Mouse (Mus musculus) G1E-ER4 (cell line): ENCODE results near the gene Prmt3. TPM values are rescaled to one million over a fixed set of nuclear protein-coding genes. Genes with fewer than 3 reads are reported as not detected.

Experiments used
- GATA1 ChIP-seq: IDR thresholded peaks from one replicate; pipeline ENCODE4 v1.8.0; 2012; ENCODE audit warnings: low read length, inconsistent platforms
- polyA plus RNA-seq: library from polyadenylated mRNA; stranded (reverse); fragments of >175 nt; gene quantifications from 2 replicates; pipeline ENCODE4 v1.2.3, GENCODE M21; 2012

The Prmt3 gene
- polyA plus RNA-seq, 1 experiment = 252 TPM

- TF ChIP-seq GATA1 = no peak
Measured at GRCm38 (mm10) chr7:49869656-49870055, 91.5 kb downstream of the Prmt3 start.

DNA sequence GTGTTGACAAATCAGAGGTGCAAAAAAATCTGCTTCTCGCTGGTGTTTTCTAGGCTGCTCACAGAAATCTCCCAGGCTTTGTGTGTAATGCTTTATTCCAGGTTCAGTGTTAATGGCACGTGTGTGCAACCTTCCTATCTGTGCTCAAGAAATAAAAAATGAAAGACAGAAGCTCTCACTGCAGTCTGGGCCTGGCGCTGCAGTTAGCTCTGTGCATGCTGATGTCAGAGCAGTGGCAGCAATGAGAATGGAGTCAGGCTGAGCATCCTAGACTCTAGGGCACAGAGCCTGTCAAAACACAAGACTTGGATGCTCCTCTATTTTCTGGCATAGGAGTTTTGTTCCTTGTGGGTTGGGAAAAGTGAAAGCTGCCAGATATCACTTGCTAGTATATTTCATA is 92.1 kb downstream of the Prmt3 start:
- TF ChIP-seq GATA1 = no peak

- TF ChIP-seq GATA1 = no peak
Measured at GRCm38 (mm10) chr7:49877307-49877706, 99.2 kb downstream of the Prmt3 start.

GRCm38 (mm10) chr7:49879051-49879450 is 100.9 kb downstream of the Prmt3 start:
- TF ChIP-seq GATA1 = no peak

DNA sequence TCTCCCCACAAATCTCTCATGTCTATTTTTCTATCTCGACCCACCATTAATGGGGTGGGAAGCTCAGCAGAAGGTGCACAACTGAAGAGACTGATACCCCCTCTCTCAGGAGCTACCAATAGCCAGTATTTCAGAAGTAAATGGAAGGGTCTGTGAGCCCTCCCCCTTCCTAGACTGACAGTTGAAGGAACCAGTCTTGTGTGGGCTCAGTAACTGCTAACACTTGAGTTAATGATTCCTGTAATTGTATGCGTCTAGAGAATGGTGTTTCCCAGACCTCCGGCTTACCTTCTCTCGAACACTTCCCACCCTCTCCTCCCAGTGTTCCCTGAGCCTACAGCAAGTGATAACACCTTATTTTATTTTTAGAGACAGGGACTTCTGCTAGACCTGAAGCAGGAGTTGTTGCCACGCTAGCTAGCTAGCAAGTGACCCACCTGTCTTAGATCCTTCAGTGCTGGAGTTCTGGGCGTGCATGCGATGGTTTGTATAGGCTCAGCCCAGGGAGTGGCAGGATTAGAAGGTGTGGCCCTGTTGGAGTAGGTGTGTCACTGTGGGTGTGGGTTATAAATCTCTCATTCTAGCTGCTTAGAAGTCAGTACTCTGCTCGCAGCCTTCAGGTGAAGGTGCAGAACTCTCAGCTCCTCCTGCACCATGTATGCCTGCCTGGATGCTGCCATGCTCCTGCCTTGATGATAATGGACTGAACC is 102.0 kb downstream of the Prmt3 start:
- TF ChIP-seq GATA1 = no peak

DNA sequence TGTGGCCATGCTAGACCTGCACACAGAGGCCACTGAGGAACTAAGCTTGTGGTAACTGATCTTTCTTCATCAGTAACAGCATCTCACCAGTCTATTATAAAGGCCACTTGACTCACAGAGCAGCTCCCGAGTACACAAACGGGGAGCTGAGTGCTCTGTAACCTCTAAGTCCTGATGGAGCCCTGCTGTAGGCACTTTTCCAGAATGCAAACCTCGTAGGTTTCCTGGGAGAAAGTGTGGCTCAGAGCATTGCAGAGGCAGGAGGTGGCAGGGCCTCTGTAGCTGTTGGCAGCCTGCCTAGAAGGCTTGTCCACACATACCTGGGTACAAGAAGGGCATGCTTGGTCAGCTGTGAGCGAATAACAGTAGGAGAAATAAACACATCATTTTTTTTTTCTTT is 104.1 kb downstream of the Prmt3 start:
- TF ChIP-seq GATA1 = no peak

- TF ChIP-seq GATA1 = no peak
Measured at GRCm38 (mm10) chr7:49882694-49883389, 104.7 kb downstream of the Prmt3 start.

GRCm38 (mm10) chr7:49887776-49888390 is 109.7 kb downstream of the Prmt3 start:
- no peak for TF ChIP-seq GATA1

- TF ChIP-seq GATA1 = no peak
Measured at GRCm38 (mm10) chr7:49894786-49895185, 116.6 kb downstream of the Prmt3 start.

GRCm38 (mm10) chr7:49895296-49895695 is 117.2 kb downstream of the Prmt3 start:
- TF ChIP-seq GATA1 = no peak

DNA sequence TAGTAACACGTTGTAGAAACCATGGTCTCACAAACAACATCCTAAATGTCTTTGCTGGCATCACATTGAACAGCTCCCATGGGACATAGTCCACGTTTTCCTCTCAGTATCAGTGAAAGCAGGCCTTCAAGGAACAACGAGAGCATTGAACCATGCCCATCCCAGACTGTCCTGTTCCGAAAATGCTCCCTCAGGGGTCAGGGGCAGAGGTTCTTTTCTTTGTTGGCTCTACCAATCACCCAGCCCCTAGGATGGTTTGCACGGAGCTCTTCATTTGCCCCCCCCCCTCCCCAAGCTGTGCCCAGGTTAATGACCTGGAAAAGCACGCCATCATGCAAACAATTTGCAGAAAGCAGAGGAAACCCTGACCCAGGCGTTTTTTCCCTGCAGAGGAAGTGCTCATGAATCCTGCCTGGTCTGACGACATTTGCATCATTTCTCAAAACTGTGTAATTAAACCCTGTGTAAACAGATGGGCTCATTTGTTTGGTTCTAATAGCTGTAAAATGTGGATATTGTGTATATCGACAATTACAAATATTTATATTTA is 123.9 kb downstream of the Prmt3 start:
- no peak for TF ChIP-seq GATA1

DNA sequence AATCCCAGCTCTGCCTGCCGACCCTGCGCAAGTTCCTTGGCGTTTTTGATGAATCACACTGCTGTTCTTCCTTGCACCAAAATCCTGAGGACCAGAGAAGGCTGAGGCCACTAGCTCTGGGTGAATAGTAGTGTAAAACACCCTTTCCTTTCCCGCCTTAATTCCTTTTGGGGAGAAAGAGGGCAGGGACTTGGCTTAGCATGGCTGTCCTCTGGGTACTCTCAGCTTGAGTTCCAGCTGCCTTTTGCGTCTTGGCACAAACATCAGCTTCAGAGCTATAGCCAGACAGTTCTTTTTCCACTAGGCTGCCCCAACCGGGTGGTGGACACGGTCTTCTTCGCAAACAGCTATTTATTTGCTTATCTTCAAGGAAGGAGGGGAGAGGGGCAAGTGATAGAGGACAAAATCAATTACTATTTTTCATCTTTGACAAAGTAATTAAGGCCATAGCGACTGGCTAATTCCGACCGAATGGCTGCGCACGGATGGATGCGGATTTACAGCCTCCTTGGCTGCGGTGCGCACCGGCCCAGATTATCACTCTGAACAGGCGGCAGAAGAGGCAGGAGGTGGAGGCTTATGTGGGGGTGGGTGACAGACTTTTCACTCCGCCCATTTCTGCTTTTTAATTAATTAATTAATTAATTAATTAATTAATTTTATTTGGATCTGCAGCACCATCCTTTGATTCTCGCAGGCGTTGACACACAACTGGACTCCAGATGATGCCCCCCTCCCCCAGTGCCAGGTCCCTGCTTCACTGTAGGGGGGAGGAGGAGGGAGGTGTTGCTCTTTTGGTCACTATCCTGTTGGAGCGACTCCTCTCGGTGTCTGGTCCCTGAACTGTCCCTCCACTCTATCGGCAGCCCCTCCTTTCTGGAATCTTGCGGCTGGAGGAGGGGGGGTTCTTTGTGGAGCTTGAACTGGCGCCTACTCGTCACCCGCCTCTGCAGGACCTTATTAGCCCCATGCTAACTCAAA is 129.3 kb downstream of the Prmt3 start:
- no peak for TF ChIP-seq GATA1

Other genes with a start within 250 kb of the Prmt3 start
- gene Dbx1, start 141.5 kb upstream of the Prmt3 start, polyA plus RNA-seq = not detected in 2 replicates
- 18.3 and 19.6 TPM in 2 replicates for gene Htatip2, start 19.2 kb upstream of the Prmt3 start, polyA plus RNA-seq
- gene Slc6a5, start 131.8 kb downstream of the Prmt3 start, polyA plus RNA-seq = not detected in 2 replicates
- gene Nell1, start 196.5 kb downstream of the Prmt3 start, polyA plus RNA-seq = not detected in 2 replicates